Mouse (Mus musculus): Measurements from ENCODE around the gene Prr15l.

The Prr15l gene

GRCm38 (mm10) chr11:96975511-96976378 lies 47.8 kb downstream of the Prr15l start:
- peak; percentile 97 for DNase-seq (ENCODE audit: extremely low read depth, low read depth, low spot score)

GRCm38 (mm10) chr11:96976379-96976687 lies 48.4 kb downstream of the Prr15l start:
- DNase-seq (ENCODE audit: extremely low read depth, low read depth, low spot score): no peak

GRCm38 (mm10) chr11:96976911-96977591 lies 49.1 kb downstream of the Prr15l start:
- DNase-seq (ENCODE audit: extremely low read depth, low read depth, low spot score): no peak

- peak; percentile 99 for DNase-seq (ENCODE audit: extremely low read depth, low read depth, low spot score)
Observed at GRCm38 (mm10) chr11:96977606-96978400, 49.9 kb downstream of the Prr15l start.

- no peak for DNase-seq (ENCODE audit: extremely low read depth, low read depth, low spot score)
Observed at GRCm38 (mm10) chr11:96978401-96979246, 50.7 kb downstream of the Prr15l start.

- DNase-seq (ENCODE audit: extremely low read depth, low read depth, low spot score): no peak
Observed at GRCm38 (mm10) chr11:96979329-96979728, 51.4 kb downstream of the Prr15l start.

GRCm38 (mm10) chr11:96980021-96980420 lies 52.1 kb downstream of the Prr15l start:
- no peak for DNase-seq (ENCODE audit: extremely low read depth, low read depth, low spot score)

GRCm38 (mm10) chr11:96981461-96981860 lies 53.6 kb downstream of the Prr15l start:
- no peak for DNase-seq (ENCODE audit: extremely low read depth, low read depth, low spot score)

- no peak for DNase-seq (ENCODE audit: extremely low read depth, low read depth, low spot score)
Observed at GRCm38 (mm10) chr11:96982355-96982754, 54.5 kb downstream of the Prr15l start.

GRCm38 (mm10) chr11:96982859-96983258 lies 55.0 kb downstream of the Prr15l start, which contains the start of gene Sp2:
TSS of gene Sp2 (minus strand) at chr11:96982959.
- DNase-seq (ENCODE audit: extremely low read depth, low read depth, low spot score): no peak

- DNase-seq (ENCODE audit: extremely low read depth, low read depth, low spot score): no peak
Observed at GRCm38 (mm10) chr11:96984903-96985302, 57.0 kb downstream of the Prr15l start.

- DNase-seq (ENCODE audit: extremely low read depth, low read depth, low spot score): no peak
Observed at GRCm38 (mm10) chr11:96986463-96986862, 58.6 kb downstream of the Prr15l start.

Measured in fat pad, adult 2 months (tissue).